11 mouse cellular contexts compared by ENCODE assay signal in genomic region chr13:75843993-75844683, GRCm38 (mm10). TPM values are rescaled to one million over a fixed set of nuclear protein-coding genes. Genes with fewer than 3 reads are reported as not detected.
A peak's percentile ranks its signal among the peaks of the same experiment; 100 is the strongest.
DNase-seq lines count a peak whose midpoint lies in the region; ATAC-seq and TF ChIP-seq lines count a peak whose summit lies in the region.
"Had no signal": no experiment of that assay in that cellular context is flagged by ENCODE, and none has a peak within 500 bp of the region (broad histone marks: within the 10 kb centered on the region; RNA-seq: fewer than 3 reads in every experiment).

No protein-coding gene starts in this region.

- WGBS in liver, postnatal 0 days (ENCODE audit: insufficient replicate concordance), result 48% methylated on average over 8 of the region's 8 CpGs

- H3K4me2 ChIP-seq in liver, postnatal 0 days (ENCODE audit: low read depth, low read length), result peak overlapping the region; percentile 73
- H3K4me2 ChIP-seq: forebrain, embryonic 15.5 days had no signal

- peaks cover 8% of the 10 kb centered on the region; the same call in 1 of the 2 replicates for H3K36me3 ChIP-seq in liver, postnatal 0 days (replicated peaks; ENCODE audit: insufficient read depth, low read length)
- H3K36me3 ChIP-seq: forebrain, embryonic 15.5 days had no signal

- no peak overlapping the region for H3K4me3 ChIP-seq in liver, postnatal 0 days (ENCODE audit: low read depth, low read length)
- H3K4me3 ChIP-seq: forebrain, embryonic 15.5 days had no signal

- no peaks in the 10 kb centered on the region for H3K9me3 ChIP-seq in liver, postnatal 0 days (ENCODE audit: low read length)
- H3K9me3 ChIP-seq: forebrain, embryonic 15.5 days had no signal

- H3K9ac ChIP-seq in liver, postnatal 0 days (replicated peaks), result no peak overlapping the region
- H3K9ac ChIP-seq: forebrain, embryonic 15.5 days had no signal

- intact Hi-C loops in heart, postnatal 36 days (cut with DNase I), result loop anchor here (5.0 kb wide), 1 partner anchor 137 kb away; the partner anchor contains the start of gene Ell2
- intact Hi-C loops in left cerebral cortex, postnatal 10 days (cut with DNase I), result no loop called here
- intact Hi-C loops in gastrocnemius, postnatal 36 days (cut with DNase I), result no loop called here

- peak; percentile 75 for DNase-seq in heart, adult 11 months
- no peak for DNase-seq in heart, postnatal 36 days
- DNase-seq in CD4-positive helper T cell, adult 2 months (ENCODE audit: low read depth, low spot score), result peak; percentile 54
- no peak for DNase-seq in liver, postnatal 0 days
- DNase-seq in right cerebral cortex, postnatal 14 days, result no peak
- no peak for DNase-seq in left cerebral cortex, postnatal 10 days (ENCODE audit: extremely low spot score in 1 of 2, low spot score in 2 of 2)
- no peak for DNase-seq in gastrocnemius, postnatal 36 days
- DNase-seq: B cell, adult 2 months; thymus, postnatal 36 days had no signal

- peak; percentile 31 to 46; a peak in 3 of 4 replicates for ATAC-seq in hematopoietic stem cell, adult 5-6 weeks (replicated peaks in 1 of 2; ENCODE audit: insufficient read depth in 1 of 2, low FRiP score in 2 of 2, low TSS enrichment in 1 of 2, low read depth in 1 of 2, poor library complexity in 2 of 2, severe bottlenecking in 2 of 2)
- no peak for ATAC-seq in liver, postnatal 0 days
- ATAC-seq: forebrain, embryonic 15.5 days had no signal

- H3K4me1 ChIP-seq in liver, postnatal 0 days (ENCODE audit: insufficient read depth), result peaks cover 33% of the 10 kb centered on the region

- no peak for TF ChIP-seq EP300 in liver, postnatal 0 days (IDR thresholded peaks at IDR 0.05; ENCODE audit: low read depth)

- peak overlapping the region; percentile 13 for H3K27ac ChIP-seq in liver, postnatal 0 days (ENCODE audit: low read depth)
- H3K27ac ChIP-seq: forebrain, embryonic 15.5 days had no signal

- no peak for TF ChIP-seq CTCF in liver, postnatal 0 days (IDR thresholded peaks at IDR 0.05; ENCODE audit: low read depth)

- H3K27me3 ChIP-seq in liver, postnatal 0 days (ENCODE audit: insufficient read depth, low read length), result no peaks in the 10 kb centered on the region
- H3K27me3 ChIP-seq: forebrain, embryonic 15.5 days had no signal

RNA-seq across cellular contexts. Expression of gene Glrx, which starts 4.5 kb away (rescaled TPM):
- total RNA-seq in heart, postnatal 36 days (2021), result 10 to 100 TPM; 40.3 to 46.3 TPM
- total RNA-seq in hematopoietic stem cell, adult 5-6 weeks (2017), result 64.0 and 76.2 TPM in 2 replicates
- 114 and 116 TPM in 2 replicates for polyA plus RNA-seq in liver, postnatal 0 days (2015; fragmentation: Nextera tagmentation; extraction: Ambion mirVana)
- 10 to 100 TPM; 63.9 to 69.9 TPM for total RNA-seq in left cerebral cortex, postnatal 10 days (2021)
- 10 to 100 TPM; 31.7 to 34.9 TPM for total RNA-seq in gastrocnemius, postnatal 36 days (2021)

Comparison
In these comparisons a context has a peak if more than half of its experiments do, and no peak if none do; other contexts are left out.
1. DNase-seq: peak in heart, adult 11 months (single experiment) and CD4-positive helper T cell, adult 2 months (single experiment); none in heart, postnatal 36 days (0 of 2), liver, postnatal 0 days (single experiment), right cerebral cortex, postnatal 14 days (single experiment), left cerebral cortex, postnatal 10 days (0 of 2) and gastrocnemius, postnatal 36 days (0 of 2).